Mouse (Mus musculus): ENCODE results near the gene Ddx55.

- TF ChIP-seq CTCF (IDR thresholded peaks at IDR 0.05; ENCODE audit: low read depth, low read length) (no peak), POLR2A (IDR thresholded peaks at IDR 0.05; ENCODE audit: extremely low read depth, insufficient read depth, low read length) (no peak)
Measured at GRCm38 (mm10) chr5:124510536-124511050, 42.1 kb upstream of the Ddx55 start.
